Mouse (Mus musculus) heart, embryonic 14.5 days (tissue): ENCODE data around the gene Ndrg3. TPM values are rescaled to one million over a fixed set of nuclear protein-coding genes. Genes with fewer than 3 reads are reported as not detected.

ENCODE experiments used
- ATAC-seq: fragments of 200-750 bp; cut with Nextera tagmentation; 2 replicates; pipeline ENCODE4 v1.8.0; 2017; ENCODE audit warnings: low read depth, moderate TSS enrichment; ENCODE audit not compliant: insufficient number of reproducible peaks, insufficient read depth, low FRiP score
- H3K27ac ChIP-seq, 2 experiments: fragments of 200-500 bp in 1 of 2; fragments of 300-500 bp in 1 of 2; sonication (generic) in 1 of 2; replicated peaks in 1 of 2; 2 replicates each; pipeline ENCODE4 v1.5.1; 2012 to 2014; ENCODE audit warnings: low read depth in 2 of 2, low read length in 2 of 2, control low read depth in 1 of 2, mild to moderate bottlenecking in 1 of 2, mixed read lengths in 1 of 2; ENCODE audit not compliant: control insufficient read depth in 1 of 2, insufficient read depth in 1 of 2
- H3K27me3 ChIP-seq: fragments of 300-500 bp; sonication (generic); 2 replicates; pipeline ENCODE4 v1.6.1; 2014; ENCODE audit warnings: mild to moderate bottlenecking, low read length, control low read depth; ENCODE audit not compliant: control insufficient read depth, insufficient read depth
- H3K36me3 ChIP-seq: fragments of 300-500 bp; sonication (generic); 2 replicates; pipeline ENCODE4 v1.6.1; 2014; ENCODE audit warnings: mild to moderate bottlenecking, control low read depth, low read length, mixed read lengths; ENCODE audit not compliant: control insufficient read depth, insufficient read depth
- H3K4me1 ChIP-seq, 2 experiments: fragments of 200-500 bp in 1 of 2; fragments of 300-500 bp in 1 of 2; sonication (generic) in 1 of 2; 2 replicates each; pipeline ENCODE4 v1.6.1; 2012 to 2014; ENCODE audit warnings: low read length in 2 of 2, control low read depth in 1 of 2, mixed read lengths in 1 of 2; ENCODE audit not compliant: control insufficient read depth in 2 of 2, insufficient read depth in 2 of 2
- H3K4me2 ChIP-seq: fragments of 300-500 bp; sonication (generic); 2 replicates; pipeline ENCODE4 v1.6.1; 2014; ENCODE audit warnings: mild to moderate bottlenecking, low read length
- H3K4me3 ChIP-seq, 2 experiments: fragments of 200-500 bp in 1 of 2; fragments of 300-500 bp in 1 of 2; sonication (generic) in 1 of 2; 2 replicates each; pipeline ENCODE4 v1.5.1; 2012 to 2014; ENCODE audit warnings: low read length in 2 of 2, mild to moderate bottlenecking in 2 of 2, control low read depth in 1 of 2, low read depth in 1 of 2, moderate library complexity in 1 of 2; ENCODE audit not compliant: control insufficient read depth in 1 of 2, insufficient read depth in 1 of 2
- H3K9ac ChIP-seq: fragments of 300-500 bp; sonication (generic); 2 replicates; pipeline ENCODE4 v1.6.1; 2014; ENCODE audit warnings: mild to moderate bottlenecking, low read length
- H3K9me3 ChIP-seq: fragments of 300-500 bp; sonication (generic); 2 replicates; pipeline ENCODE4 v1.6.1; 2016; ENCODE audit warnings: low read length, control low read depth; ENCODE audit not compliant: control insufficient read depth
- WGBS: fragments of 180-500 bp; shearing (Covaris S2); extraction: QIAGEN DNeasy Blood & Tissue Kit; methylation state at CpG from one replicate; pipeline ENCODE4 v1.1.7; 2014; 5-methylcytosine and 5-hydroxymethylcytosine counted together
- polyA plus RNA-seq: library from polyadenylated mRNA; unstranded; fragments of >200 nt; fragmentation: Nextera tagmentation; extraction: Ambion mirVana; gene quantifications from 2 replicates; pipeline ENCODE4 v1.2.1, GENCODE M21; 2014

The Ndrg3 gene
- polyA plus RNA-seq, 1 experiment from 2014 or later = 32.9 TPM

DNA sequence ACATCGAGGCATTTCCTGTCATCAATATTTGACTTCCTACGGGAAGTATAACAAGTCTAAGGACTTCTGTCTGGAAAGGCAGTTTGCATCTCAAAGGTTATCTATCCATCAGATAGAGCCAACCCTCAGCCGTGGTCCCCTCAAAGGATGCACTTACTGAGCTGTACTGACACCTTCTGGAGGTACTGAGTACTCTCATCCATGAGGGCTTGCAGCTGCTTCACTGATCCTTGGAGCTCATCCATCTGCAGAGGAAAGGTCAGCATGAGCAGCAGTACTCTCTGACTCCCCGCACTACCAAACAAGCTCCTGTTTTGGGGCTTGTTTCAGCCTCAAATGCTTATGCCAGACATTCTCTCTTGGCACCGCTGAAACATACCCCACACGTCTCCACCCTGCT, 4.7 kb upstream of the Ndrg3 start:
- Histone ChIP-seq H3K4me2 (no peak overlapping the region), H3K27ac (no peak overlapping the region), H3K36me3 (peaks cover 82% of the 10 kb centered on the region), H3K4me1 (no peaks in the 10 kb centered on the region), H3K9me3 (no peaks in the 10 kb centered on the region), H3K27me3 (no peaks in the 10 kb centered on the region), H3K4me3 (no peak overlapping the region), H3K9ac (no peak overlapping the region)
- 55% methylated on average over 6 of the region's 6 CpGs for WGBS
- no peak for ATAC-seq

DNA sequence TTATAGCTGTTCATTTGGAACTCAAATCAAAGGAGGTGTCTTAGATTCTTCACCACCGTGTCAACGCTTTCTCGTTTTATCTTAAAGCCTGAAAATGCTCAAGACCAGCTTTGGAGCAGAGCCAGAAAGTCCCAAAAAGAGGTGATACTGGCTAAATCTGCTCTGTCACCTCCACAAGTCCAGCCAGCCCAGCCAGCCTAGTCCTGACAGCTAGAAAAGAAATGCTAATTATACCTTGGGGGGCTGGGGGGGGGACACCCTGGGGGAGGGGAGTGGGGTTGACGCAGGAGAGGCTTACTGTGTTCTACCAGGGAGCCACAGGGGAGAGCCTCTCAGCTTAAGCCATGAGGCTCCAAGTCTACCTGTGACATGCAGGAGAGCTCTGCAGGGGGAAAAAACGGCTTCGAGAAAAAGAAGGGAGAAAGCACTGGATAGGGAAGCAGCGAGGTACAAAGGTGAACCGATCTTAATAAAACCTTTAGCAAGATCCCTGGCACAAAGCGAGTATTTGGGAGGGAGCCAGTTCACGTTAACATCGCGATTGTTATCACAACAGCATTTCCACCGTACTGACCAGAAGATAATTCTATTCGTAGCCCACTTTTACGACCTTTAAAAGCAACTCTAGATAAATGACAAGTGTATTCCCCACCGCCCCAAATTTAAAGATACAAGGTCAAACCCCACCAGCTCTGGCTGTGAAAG, 977 bp downstream of the Ndrg3 start:
- H3K4me1 ChIP-seq = peaks cover 2 to 24% of the 10 kb centered on the region in 2 experiments; a peak in 2 of 4 replicates
- H3K9me3 ChIP-seq = no peaks in the 10 kb centered on the region
- no peak for ATAC-seq
- H3K9ac ChIP-seq = peak overlapping the region; percentile 90
- WGBS = 3% methylated on average over 16 of the region's 16 CpGs
- H3K4me3 ChIP-seq = peak overlapping the region; percentile 63 to 92
- H3K36me3 ChIP-seq = peaks cover 27% of the 10 kb centered on the region
- H3K4me2 ChIP-seq = peak overlapping the region; percentile 76
- no peaks in the 10 kb centered on the region for H3K27me3 ChIP-seq
- peak overlapping the region in 1 of 2 experiments; percentile 70; a peak in 1 of 4 replicates for H3K27ac ChIP-seq

DNA sequence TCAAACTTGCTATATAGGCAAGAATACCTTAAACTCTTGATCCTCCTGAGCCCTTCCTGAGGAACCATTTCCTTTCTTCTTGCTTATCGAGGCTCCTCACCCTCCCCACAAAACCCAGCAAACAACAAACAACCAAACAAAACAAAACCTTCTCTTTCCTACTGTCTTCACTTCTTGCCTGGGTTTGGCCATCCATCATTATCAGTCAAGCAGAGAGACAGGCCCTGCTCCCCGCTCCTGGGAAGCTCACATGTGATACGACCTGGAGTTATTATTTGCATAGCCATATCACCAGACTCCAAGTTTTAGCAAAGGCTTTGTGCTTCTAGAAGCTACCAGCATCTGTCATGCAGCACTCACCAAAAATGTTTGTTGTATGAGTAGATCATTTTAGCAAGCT, 4.5 kb downstream of the Ndrg3 start:
- 53% methylated on average over 3 of the region's 3 CpGs for WGBS
- H3K4me2 ChIP-seq = no peak overlapping the region

DNA sequence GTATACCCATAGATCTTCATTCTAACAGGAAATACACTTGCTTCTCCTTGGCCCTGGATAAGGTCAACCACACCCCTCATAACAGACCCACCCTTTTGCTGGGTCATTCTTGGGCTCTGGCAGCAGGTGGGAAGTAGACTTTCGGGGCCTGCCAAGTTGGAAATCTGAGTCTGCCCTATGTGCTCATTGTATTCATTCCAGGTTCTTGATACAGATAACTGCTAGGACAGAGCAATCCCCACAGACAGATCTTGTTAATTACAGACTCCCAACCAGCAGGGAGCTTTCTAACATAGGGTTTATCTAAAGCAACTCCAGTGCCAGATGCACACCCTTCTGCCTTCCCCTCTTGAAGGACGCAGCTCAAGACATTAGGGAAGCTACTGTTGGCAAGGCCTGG, 9.0 kb downstream of the Ndrg3 start:
- no peak overlapping the region for H3K4me3 ChIP-seq
- H3K27ac ChIP-seq = peak overlapping the region; percentile 39 to 77
- H3K9ac ChIP-seq = no peak overlapping the region
- peaks cover 4 to 16% of the 10 kb centered on the region in 2 experiments for H3K4me1 ChIP-seq
- H3K4me2 ChIP-seq = no peak overlapping the region
- no peaks in the 10 kb centered on the region for H3K9me3 ChIP-seq
- ATAC-seq = no peak
- H3K27me3 ChIP-seq = no peaks in the 10 kb centered on the region
- H3K36me3 ChIP-seq = 0 out of 2 replicates have a peak, but pooled peaks cover 2% of the 10 kb centered on the region
- WGBS = 17% methylated on average over 2 of the region's 2 CpGs

More for the DNA sequence above, 4.5 kb downstream of the Ndrg3 start:
- H3K36me3 ChIP-seq = no peaks in the 10 kb centered on the region
- no peak overlapping the region for H3K4me3 ChIP-seq
- H3K9ac ChIP-seq = no peak overlapping the region
- H3K4me1 ChIP-seq = peaks cover 6 to 32% of the 10 kb centered on the region in 2 experiments
- no peaks in the 10 kb centered on the region for H3K9me3 ChIP-seq
- no peaks in the 10 kb centered on the region for H3K27me3 ChIP-seq
- no peak for ATAC-seq
- H3K27ac ChIP-seq = no peak overlapping the region

DNA sequence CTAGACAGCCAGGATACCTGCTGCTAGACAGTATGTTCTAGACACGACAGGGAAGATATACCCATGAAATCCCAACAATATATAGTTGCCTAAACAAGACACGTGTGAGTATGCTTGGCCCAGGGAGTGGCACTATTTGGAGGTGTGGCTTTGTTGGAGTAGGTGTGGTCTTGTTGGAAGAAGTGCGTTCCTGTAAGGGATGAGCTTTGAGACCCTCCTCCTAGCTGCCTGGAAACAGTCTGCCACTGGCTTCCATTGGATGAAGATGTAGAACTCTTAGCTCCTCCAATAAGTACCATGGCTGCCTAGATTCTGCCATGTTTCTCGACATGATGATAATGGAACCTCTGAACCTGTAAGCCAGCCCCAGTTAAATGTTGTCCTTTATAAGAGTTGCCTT, 10.6 kb downstream of the Ndrg3 start:
- H3K27ac ChIP-seq = no peak overlapping the region
- no peak overlapping the region for H3K9ac ChIP-seq
- H3K27me3 ChIP-seq = no peaks in the 10 kb centered on the region
- 0 out of 2 replicates have a peak, but pooled peaks cover 2% of the 10 kb centered on the region for H3K36me3 ChIP-seq
- ATAC-seq = no peak
- H3K4me1 ChIP-seq = peaks cover 4 to 10% of the 10 kb centered on the region in 2 experiments
- 83% methylated on average over 4 of the region's 4 CpGs for WGBS
- H3K4me3 ChIP-seq = no peak overlapping the region
- no peaks in the 10 kb centered on the region for H3K9me3 ChIP-seq
- H3K4me2 ChIP-seq = no peak overlapping the region

DNA sequence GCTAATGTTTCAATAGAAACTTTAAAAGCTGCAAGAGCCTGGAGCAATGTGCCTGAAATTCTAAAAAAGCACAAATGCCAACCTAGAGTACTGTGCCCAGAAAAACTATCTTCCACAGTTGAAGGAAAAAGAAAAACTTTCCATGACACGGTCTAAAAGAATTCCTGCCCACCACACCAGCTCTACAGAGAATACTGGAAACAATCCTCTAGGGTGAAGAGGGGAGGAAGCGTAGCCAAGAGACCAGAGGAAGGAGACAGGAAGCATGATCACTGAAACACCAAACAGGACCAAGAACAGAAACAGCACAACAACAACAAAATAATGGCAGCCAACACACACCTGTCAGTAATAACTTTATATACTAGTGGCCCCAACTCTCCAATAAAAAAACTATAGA, 11.8 kb downstream of the Ndrg3 start:
- no peaks in the 10 kb centered on the region for H3K9me3 ChIP-seq
- H3K4me1 ChIP-seq = peaks cover 7 to 14% of the 10 kb centered on the region in 2 experiments
- H3K27ac ChIP-seq = no peak overlapping the region
- H3K4me2 ChIP-seq = no peak overlapping the region
- no peaks in the 10 kb centered on the region for H3K27me3 ChIP-seq
- H3K4me3 ChIP-seq = no peak overlapping the region
- ATAC-seq = no peak
- WGBS = 58% methylated on average over 2 of the region's 2 CpGs
- 0 out of 2 replicates have a peak, but pooled peaks cover 2% of the 10 kb centered on the region for H3K36me3 ChIP-seq
- no peak overlapping the region for H3K9ac ChIP-seq

DNA sequence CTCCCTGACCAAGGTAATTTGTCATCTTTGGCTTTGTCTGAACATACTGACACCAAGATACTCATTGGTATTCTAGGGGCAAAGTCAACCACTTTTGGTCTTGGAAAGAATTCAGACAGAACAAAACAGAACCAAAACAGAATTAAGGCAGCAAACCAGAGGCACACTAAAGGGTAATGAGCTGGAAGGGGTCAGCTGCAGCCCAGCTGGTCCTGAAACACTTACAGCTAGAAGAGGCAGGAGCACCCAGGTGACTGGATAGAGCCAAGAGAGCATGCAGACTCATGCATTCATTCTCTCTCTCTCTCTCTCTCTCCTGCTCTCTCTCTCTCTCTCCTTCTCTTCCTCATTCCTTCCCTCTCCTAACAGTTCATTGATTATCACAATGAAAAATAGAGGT, 15.1 kb downstream of the Ndrg3 start:
- no peak for ATAC-seq
- peaks cover 9 to 22% of the 10 kb centered on the region in 2 experiments for H3K4me1 ChIP-seq
- no peaks in the 10 kb centered on the region for H3K9me3 ChIP-seq
- H3K4me3 ChIP-seq = no peak overlapping the region
- no peak overlapping the region for H3K4me2 ChIP-seq
- H3K36me3 ChIP-seq = 0 out of 2 replicates have a peak, but pooled peaks cover 2% of the 10 kb centered on the region
- H3K27ac ChIP-seq = no peak overlapping the region
- no peaks in the 10 kb centered on the region for H3K27me3 ChIP-seq
- no peak overlapping the region for H3K9ac ChIP-seq

DNA sequence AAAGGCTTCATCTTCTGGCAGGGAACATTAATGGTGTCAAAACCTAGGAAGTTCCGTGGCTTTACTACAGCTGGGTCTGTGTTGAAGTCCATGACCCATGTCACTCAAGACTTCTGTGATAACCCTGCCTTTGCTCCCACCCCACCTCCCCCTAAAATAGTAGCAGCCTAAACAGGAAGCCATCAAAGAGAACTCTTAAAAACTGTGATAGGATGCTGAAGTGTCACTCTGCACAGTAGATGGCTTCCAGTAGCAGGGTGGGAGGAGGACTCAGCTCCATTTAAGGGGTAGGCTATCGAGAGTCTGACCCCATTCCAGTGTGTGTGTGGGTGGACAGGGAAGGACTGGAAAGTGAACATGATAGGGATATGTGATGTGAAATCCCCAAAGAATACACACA, 16.9 kb downstream of the Ndrg3 start:
- no peaks in the 10 kb centered on the region for H3K27me3 ChIP-seq
- no peaks in the 10 kb centered on the region for H3K9me3 ChIP-seq
- ATAC-seq = peak; percentile 70
- WGBS = 0% methylated on average over 2 of the region's 2 CpGs
- 0 out of 2 replicates have a peak, but pooled peaks cover 2% of the 10 kb centered on the region for H3K36me3 ChIP-seq
- peak overlapping the region; percentile 81 to 91 for H3K27ac ChIP-seq
- H3K9ac ChIP-seq = no peak overlapping the region
- H3K4me1 ChIP-seq = peaks cover 13 to 25% of the 10 kb centered on the region in 2 experiments
- H3K4me2 ChIP-seq = peak overlapping the region; percentile 51
- no peak overlapping the region for H3K4me3 ChIP-seq
